Mouse (Mus musculus): Measurements from ENCODE around the gene Hist4h4. TPM values are rescaled to one million over a fixed set of nuclear protein-coding genes. Genes with fewer than 3 reads are reported as not detected.
A peak's percentile ranks its signal among the peaks of the same experiment; 100 is the strongest.

Hist4h4 gene
- 1 to 10 TPM; 4.0 to 6.0 (median 4.1) TPM for total RNA-seq (2022)

DNA sequence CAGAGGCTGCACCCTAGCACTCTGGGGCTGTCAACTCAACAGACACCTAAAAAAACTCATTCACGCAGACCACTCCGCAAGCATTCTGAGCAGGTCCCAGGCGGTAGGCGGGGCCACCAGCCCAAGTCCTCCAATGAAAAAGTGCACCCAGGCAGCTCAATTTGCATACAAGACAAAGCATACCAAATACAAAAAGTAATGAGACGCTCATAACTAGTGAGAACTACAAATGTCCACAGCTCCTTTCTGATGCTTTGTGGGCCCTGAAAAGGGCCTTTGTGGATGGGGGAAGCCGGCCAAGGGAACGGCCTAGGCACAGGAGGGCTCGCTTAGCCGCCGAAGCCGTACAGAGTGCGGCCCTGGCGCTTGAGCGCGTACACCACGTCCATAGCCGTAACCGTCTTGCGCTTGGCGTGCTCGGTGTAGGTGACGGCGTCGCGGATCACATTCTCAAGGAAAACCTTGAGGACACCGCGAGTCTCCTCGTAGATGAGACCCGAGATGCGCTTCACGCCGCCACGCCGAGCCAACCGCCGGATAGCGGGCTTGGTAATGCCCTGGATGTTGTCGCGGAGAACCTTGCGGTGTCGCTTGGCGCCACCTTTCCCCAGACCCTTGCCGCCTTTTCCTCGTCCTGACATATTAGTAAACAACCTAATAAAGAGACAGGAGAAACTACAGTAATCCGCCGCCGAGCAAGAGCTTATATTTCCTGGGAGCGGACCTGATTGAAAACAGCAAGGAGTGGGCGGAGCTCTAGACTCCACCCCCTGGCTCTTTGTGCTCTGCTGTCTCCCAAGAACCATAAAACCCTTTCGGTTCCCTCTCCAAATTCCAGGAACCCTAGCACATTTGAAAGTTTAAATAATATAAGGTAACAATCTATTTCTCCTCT lies at the start of gene Hist4h4:
TSS of gene Hist4h4 (minus strand) at position 677 of the 895 bp plus-strand sequence.
- peak; percentile 93 to 96 for DNase-seq (ENCODE audit: low spot score in 2 of 2)

DNA sequence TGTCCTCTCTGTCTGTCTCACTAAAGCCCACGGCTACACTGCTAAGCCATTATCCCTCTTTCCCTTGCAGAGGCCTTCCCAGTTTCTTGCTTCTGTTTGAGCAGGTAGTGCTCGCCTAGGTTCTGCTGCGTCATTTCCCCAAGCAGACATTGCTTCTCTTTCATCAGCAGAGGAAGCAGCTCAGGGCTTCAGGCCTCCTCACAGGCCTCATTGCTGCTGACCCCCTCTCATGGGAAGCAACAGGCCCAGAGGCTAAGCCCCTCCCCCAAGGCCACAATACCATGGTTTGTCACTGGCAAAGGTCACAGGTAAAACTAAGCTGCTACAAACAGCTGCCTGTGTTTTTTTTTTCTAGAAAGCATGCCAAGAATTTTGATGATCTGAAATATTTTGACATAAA lies 48.5 kb upstream of the Hist4h4 start:
- DNase-seq (ENCODE audit: low spot score in 2 of 2): no peak

- no peak for DNase-seq (ENCODE audit: low spot score in 2 of 2)
Observed at GRCm38 (mm10) chr6:136852348-136852747, 48.1 kb upstream of the Hist4h4 start.

- DNase-seq (ENCODE audit: low spot score in 2 of 2): no peak
Observed at GRCm38 (mm10) chr6:136850267-136850666, 46.1 kb upstream of the Hist4h4 start.

GRCm38 (mm10) chr6:136848971-136849370 lies 44.8 kb upstream of the Hist4h4 start:
- no peak for DNase-seq (ENCODE audit: low spot score in 2 of 2)

DNA sequence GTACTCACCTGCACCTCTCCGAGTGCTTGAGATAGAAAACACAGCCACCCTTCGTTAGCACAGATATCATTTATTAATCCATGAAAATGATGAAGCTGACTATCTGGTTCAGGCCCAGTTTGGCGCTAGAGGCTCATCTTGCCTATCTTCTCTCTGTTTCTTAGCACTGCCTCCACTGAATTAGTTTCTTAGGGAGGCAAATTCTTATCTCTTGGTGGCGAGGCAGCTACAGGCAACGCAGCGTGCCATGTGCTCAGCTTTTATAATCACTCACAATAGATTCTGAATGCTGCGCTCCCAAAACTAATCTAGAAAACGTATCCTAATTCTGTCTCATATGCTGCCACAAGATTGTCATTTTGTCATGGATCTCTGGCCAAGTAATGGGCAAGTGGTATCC lies 44.2 kb upstream of the Hist4h4 start:
- DNase-seq (ENCODE audit: low spot score in 2 of 2): no peak

DNA sequence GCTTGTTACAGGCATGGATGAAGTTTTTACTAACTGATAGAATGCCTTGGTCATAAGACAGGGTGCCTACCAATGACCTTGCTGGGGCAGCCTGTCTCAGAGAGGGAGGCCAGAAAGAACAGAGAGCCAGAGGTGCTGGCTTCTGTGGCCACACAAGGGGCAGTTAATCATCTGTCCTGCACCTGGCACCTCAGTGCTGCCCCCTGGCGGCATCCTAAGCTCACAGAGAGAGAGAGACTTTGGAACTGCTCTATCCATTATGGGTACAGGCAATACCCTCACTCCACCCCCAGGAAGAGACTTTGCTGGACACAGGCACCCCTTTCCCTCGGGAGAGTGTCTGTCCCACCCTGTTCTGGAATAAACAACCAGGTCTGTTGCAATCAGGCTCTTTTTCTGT lies 43.6 kb upstream of the Hist4h4 start:
- peak in 1 of 2 experiments; percentile 21 for DNase-seq (ENCODE audit: low spot score in 2 of 2)

DNA sequence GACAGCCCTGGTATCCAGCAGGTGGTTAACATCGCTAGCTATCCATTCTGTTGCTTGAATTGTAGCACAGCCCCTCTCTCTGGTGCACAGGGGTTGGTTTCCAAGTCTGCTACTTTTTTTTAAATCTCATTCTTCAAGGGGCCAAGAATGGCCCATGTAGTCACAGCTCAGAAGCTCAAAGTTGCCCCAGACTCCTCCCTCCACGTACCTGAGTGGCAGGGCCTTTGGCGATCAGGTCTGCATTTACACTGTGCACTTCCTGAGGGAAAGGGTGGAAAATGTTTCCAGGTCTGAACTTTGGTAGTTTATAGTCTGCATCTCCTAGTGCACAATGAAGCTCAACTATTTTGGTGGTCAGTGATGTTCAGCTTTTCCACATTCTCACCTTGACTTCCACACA lies 43.1 kb upstream of the Hist4h4 start:
- no peak for DNase-seq (ENCODE audit: low spot score in 2 of 2)

DNA sequence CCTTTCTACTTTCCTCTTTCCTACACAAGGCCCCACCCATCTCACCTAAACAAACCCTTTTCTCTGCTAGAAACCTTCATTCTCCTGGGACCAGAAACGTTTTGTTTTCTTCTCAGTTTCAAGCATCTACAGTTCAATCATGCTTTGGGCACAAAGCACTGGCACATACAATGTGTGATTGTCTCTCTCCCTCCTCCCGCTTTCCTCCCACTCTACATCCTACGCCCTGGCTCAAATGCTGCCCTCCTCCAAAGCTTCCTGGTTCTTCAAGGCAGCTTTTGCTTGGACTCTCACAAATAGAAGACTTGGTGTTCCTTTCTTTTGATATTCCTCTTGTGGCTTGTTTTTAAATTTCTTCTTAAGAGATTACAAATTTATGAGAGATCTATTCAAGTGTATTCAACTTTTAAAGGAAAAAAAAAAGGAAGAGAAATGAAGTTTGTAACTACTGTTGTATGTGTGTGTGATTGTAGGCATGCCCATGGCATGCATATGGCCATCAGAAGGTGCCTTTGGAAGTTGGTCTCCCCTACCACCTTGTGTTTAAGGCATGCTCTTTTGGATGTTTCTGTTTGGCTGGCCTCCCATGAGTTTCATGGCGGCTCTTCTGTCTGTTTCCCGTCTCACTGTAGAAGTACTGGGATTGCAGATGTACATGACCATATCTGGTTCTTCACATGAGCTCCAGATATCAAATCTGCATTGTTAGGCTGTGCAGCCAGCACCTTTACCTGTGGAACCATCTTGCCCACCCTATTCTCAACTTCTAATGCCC lies 41.7 kb upstream of the Hist4h4 start:
- DNase-seq (ENCODE audit: low spot score in 2 of 2): no peak

- DNase-seq (ENCODE audit: low spot score in 2 of 2): no peak
Observed at GRCm38 (mm10) chr6:136844903-136845302, 40.7 kb upstream of the Hist4h4 start.

GRCm38 (mm10) chr6:136837323-136837722 lies 33.1 kb upstream of the Hist4h4 start:
- no peak for DNase-seq (ENCODE audit: low spot score in 2 of 2)

DNA sequence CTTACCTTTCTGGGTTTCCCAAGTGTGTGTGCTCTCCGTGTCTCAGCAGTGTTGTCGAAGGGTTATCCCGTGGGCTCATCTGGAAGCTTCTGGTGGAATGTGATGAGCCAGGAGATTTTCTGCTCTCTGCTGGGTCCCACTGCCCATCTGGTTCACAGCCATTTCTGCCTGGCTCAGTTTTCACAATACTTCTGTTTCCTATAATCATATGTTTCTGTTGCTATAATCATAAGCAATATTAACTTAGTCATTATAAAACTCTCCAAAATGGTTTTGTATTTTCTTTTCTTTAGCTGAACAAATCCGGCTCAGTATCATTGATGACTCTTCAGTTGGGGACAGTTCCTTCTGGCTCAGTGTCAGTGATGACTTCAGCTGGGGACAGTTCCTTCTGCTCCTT lies 31.1 kb upstream of the Hist4h4 start, which contains the start of gene Smco3:
TSS of gene Smco3 (minus strand) at position 101 of the 400 bp plus-strand sequence.
- DNase-seq (ENCODE audit: low spot score in 2 of 2): no peak

DNA sequence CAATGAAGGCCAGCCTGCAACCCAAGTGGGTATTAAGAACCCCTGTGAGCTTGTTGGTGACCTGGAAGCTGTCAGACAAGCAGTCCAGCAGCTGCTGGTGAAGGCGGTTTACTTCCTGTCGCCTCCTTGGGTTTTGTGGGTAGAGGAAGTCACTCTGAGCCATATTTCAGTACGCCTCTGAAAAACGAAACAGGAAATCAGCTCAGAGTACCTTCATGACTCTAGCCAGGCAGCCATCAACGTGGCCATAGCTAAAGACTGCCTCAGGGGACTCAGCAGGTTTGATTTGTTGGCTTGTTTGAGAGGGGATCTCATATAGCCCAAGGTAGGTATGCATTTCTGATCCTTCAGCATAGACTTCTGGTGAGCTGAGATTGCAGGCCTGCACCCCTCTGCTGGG lies 27.5 kb upstream of the Hist4h4 start:
- DNase-seq (ENCODE audit: low spot score in 2 of 2): no peak

DNA sequence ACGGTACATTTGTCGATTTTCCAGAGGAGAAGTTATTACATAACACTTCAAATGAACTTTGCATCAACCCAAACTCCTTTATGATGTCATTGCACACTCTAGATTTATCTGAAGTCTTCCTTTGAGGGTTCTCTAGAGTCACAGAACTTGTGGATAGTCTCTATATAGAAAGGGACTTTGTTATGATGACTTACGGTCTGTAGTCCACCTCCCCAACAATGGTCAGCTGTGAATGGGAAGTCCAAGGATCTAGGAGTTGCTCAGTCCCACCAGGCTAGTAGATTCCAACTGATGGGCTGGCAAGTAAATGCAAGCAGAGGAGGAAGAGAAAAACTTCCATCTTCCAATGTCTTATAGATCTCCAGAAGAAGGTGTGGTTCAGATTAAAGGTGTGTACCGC lies 24.5 kb upstream of the Hist4h4 start:
- no peak for DNase-seq (ENCODE audit: low spot score in 2 of 2)

DNA sequence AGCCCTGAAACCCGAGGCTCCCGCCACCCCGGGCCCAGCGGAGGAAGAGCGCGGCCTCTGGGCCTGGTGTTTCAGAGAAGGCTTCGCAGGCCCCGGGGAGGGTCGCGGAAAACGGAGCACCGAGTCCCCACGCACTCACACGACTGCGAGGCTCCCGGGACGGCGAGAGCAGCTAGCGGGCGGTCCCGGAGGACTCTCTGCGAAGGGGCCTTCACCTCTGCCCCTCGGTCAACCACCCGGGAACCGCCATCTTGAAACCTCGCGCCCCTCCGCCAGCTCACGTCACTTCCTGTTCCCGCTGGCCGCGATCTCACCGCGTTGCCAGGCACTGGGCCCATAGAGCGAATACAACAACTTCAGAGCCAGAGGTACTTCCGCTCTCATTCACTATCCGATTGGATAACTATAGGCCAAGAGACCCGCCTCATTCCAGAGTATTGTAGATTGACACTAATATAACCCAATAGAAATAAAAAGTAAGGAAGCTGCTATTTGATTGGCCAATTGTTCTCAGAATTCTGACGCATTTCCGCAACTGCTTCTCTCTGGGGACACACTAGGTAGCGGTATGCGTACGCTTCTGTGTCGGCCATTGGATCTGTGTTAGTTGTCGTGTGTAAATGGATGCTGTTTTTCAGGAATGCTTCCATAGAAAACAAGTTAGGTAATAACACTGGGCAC lies 23.8 kb upstream of the Hist4h4 start, which contains the start of gene Wbp11:
TSS of gene Wbp11 (minus strand) at position 353 of the 681 bp plus-strand sequence.
- peak; percentile 92 to 96 for DNase-seq (ENCODE audit: low spot score in 2 of 2)

GRCm38 (mm10) chr6:136827516-136827880 lies 23.3 kb upstream of the Hist4h4 start, which contains the start of gene BC049715:
Gene BC049715, plus strand, starts transcription at chr6:136827626.
- no peak for DNase-seq (ENCODE audit: low spot score in 2 of 2)

DNA sequence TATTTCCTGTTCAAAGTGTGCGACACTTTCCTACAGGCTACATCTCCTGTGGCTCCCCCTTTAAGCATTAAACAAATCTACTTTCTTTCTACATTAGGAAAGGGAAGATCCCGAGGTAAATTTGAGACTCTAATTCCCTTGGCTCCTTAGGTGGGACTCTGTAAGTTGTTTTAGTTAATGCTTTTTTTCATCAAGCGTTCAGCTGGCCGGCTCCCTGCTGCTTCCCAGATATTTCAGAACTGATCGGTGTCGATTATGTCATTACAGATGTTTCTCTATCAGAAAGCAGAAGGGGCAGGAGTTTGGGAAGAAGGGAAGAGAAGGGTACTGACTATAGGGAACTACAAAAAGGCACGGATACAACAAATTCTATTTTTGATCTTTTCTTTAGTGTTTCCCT lies 22.9 kb upstream of the Hist4h4 start:
- no peak for DNase-seq (ENCODE audit: low spot score in 2 of 2)

GRCm38 (mm10) chr6:136824987-136825386 lies 20.8 kb upstream of the Hist4h4 start:
- no peak for DNase-seq (ENCODE audit: low spot score in 2 of 2)

GRCm38 (mm10) chr6:136821086-136821485 lies 16.9 kb upstream of the Hist4h4 start:
- DNase-seq (ENCODE audit: low spot score in 2 of 2): no peak

DNA sequence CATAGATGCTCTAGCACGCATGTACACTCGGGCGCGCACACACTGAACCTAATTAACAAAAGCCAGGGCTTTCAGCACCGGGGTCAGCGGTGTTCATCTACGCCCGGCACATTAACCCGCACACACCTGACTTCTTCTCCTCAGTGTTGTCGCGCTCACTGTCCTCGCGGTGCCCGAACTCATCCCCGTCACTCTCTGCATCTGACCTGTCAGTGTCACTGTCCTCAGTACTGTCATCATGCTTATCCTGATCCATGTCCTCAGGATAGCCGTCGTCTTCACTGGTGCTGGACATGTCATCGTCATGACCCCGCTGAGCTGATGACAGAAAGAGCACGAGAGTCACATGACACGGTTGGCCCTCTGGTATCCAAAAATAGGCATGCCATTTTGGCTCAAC lies 16.2 kb upstream of the Hist4h4 start:
- DNase-seq (ENCODE audit: low spot score in 2 of 2): no peak

GRCm38 (mm10) chr6:136817549-136817948 lies 13.3 kb upstream of the Hist4h4 start:
- DNase-seq (ENCODE audit: low spot score in 2 of 2): no peak

DNA sequence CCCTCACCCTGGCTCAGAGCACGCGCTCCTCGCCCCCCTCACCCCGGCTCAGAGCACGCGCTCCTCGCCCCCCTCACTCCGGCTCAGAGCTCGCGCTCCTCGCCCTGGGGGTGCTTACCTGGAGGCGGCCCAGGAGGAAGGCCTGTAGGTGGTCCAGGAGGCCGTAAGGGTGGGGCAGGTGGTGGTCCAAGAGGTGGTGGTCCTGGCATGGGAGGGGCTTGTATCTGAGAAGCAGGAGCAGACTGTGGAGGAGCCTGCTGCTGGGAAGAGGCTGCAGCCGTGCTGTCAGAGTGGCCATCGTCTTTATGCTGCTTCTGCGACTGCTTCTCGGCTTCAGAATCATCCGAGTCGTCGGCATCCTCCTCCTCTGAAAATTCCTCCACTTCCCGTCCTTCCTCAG lies 12.6 kb upstream of the Hist4h4 start:
- no peak for DNase-seq (ENCODE audit: low spot score in 2 of 2)

Measured in gastrocnemius, adult 8-10 months (tissue).